Mouse (Mus musculus): ENCODE measurements around the gene Isca1. TPM values are rescaled to one million over a fixed set of nuclear protein-coding genes. Genes with fewer than 3 reads are reported as not detected.

Isca1 gene
- 95.0 TPM for polyA plus RNA-seq (2014; fragmentation: Illumina TruSeq; extraction: RNeasy Lipid Tissue Mini Kit (QIAGEN cat#74804))

DNA sequence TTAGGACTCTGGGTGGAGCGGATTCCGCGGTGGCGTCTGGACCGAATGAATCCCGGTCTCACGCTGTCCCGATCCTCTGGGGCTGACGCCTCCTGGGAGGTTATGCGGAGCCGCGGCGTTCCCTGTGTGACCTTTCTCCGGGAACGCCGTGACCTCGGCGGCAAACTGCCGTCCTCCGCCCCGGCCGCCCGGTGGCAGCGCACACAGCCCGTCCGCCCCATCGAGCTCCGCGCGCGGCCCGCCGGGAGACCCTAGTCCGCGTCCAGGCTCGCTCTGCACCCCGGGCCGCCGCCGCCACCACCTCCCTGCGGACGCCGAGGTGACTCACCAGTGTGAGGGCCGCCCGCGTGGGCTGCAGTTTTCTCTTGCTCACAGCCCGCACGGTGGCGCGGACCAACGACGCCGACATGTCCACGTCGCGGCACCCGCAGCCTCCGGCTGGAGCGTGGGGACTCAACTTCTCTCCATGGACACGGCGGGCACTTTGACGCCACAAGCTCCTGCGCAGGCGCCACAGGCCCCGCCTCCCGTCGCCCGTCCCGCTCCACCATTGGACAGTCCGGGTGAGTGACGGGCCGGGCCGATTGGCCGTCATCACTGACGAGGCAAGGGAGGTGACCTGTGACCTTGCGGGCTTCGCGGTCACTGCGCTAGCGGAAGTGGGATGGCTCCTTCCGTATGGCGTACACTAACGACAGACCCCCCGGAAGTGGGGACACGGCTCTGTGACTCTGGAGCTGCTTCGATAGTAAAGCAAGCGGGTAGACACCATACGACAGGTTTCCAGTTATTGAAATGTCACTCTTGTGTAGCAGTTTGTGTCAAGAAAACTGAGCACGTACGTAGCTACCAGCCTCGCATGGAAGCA lies at the start of gene Isca1:
Gene Isca1, minus strand, starts transcription at position 515 of the 868 bp plus-strand sequence.

GRCm38 (mm10) chr13:59782145-59782544 lies 12.5 kb upstream of the Isca1 start, which contains the start of gene Gm49354:
Gene Gm49354 (minus strand): TSS chr13:59782245.

GRCm38 (mm10) chr13:59746711-59747110 lies 22.9 kb downstream of the Isca1 start, which contains the start of gene 1700014D04Rik:
Gene 1700014D04Rik (minus strand): TSS chr13:59746752.

DNA sequence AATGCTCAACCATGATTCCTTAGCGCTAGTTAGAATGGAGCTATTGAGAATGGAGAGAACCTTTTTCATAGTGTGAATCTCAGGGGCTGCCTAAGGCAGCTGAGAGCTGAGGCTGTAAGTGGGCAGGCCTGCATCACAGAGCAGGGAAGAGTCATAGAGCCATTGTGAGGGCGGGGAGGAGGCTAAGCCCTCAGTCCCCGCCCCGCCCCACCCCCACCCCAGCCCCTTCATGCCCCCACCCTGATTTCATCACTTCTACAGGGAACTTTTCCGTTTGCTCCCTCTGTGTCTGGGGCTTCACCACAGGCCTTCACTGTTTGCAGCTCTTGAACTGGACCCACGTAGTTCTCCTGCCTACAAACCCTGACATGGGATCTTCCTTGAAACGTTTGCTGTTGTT lies 38.0 kb downstream of the Isca1 start, which contains the start of gene Spata31d1d:
Gene Spata31d1d, minus strand, starts transcription at position 101 of the 400 bp plus-strand sequence.

DNA sequence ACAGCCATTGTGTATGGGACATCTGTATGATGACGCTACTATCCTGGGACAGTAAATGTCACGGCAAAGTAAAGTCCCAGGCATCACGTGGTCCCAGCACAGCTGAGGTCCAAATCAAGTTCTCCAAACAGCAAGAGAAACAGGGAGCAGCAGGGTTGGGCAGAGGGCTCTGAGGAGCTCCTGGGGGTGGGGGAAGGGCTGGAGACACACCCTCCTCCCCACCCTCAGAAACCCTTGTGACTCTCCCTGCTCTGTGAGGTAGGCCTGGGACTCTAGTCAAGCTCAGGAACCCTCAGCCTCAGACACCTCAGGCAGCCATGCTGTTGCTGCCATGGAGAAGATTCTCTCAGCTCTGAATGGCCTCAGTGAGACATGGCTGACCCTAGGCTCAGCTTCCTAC lies 57.6 kb downstream of the Isca1 start, which contains the start of gene Spata31d1b:
Gene Spata31d1b, plus strand, starts transcription at position 301 of the 400 bp plus-strand sequence.

GRCm38 (mm10) chr13:59710230-59710629 lies 59.4 kb downstream of the Isca1 start, which contains the start of gene Spata31d1a:
Gene Spata31d1a (minus strand): TSS chr13:59710330.

Other genes with a start within 250 kb of the Isca1 start
- 42.8 TPM for gene Agtpbp1, start 184.6 kb downstream of the Isca1 start, polyA plus RNA-seq (2014; fragmentation: Illumina TruSeq; extraction: RNeasy Lipid Tissue Mini Kit (QIAGEN cat#74804))
- gene Naa35, start 184.6 kb downstream of the Isca1 start, polyA plus RNA-seq (2014; fragmentation: Illumina TruSeq; extraction: RNeasy Lipid Tissue Mini Kit (QIAGEN cat#74804)): 274 TPM
- 15.3 TPM for gene Golm1, start 94.0 kb downstream of the Isca1 start, polyA plus RNA-seq (2014; fragmentation: Illumina TruSeq; extraction: RNeasy Lipid Tissue Mini Kit (QIAGEN cat#74804))
- gene 4921517D22Rik, start 75.7 kb downstream of the Isca1 start, polyA plus RNA-seq (2014; fragmentation: Illumina TruSeq; extraction: RNeasy Lipid Tissue Mini Kit (QIAGEN cat#74804)): not detected
- gene Spata31d1a, start 59.5 kb downstream of the Isca1 start, polyA plus RNA-seq (2014; fragmentation: Illumina TruSeq; extraction: RNeasy Lipid Tissue Mini Kit (QIAGEN cat#74804)): not detected
- not detected for gene Spata31d1b, start 57.5 kb downstream of the Isca1 start, polyA plus RNA-seq (2014; fragmentation: Illumina TruSeq; extraction: RNeasy Lipid Tissue Mini Kit (QIAGEN cat#74804))
- not detected for gene Spata31d1d, start 38.1 kb downstream of the Isca1 start, polyA plus RNA-seq (2014; fragmentation: Illumina TruSeq; extraction: RNeasy Lipid Tissue Mini Kit (QIAGEN cat#74804))
- gene 1700014D04Rik, start 23.1 kb downstream of the Isca1 start, polyA plus RNA-seq (2014; fragmentation: Illumina TruSeq; extraction: RNeasy Lipid Tissue Mini Kit (QIAGEN cat#74804)): not detected
- gene Gm49354, start 12.4 kb upstream of the Isca1 start, polyA plus RNA-seq (2014; fragmentation: Illumina TruSeq; extraction: RNeasy Lipid Tissue Mini Kit (QIAGEN cat#74804)): not detected
- gene Tut7, start 53.3 kb upstream of the Isca1 start, polyA plus RNA-seq (2014; fragmentation: Illumina TruSeq; extraction: RNeasy Lipid Tissue Mini Kit (QIAGEN cat#74804)): 169 TPM